Mouse (Mus musculus): ENCODE measurements at regions not wholly inside any gene's neighbourhood (a gene's known extent, or its start where the extent isn't known, plus 50 kb on each side); places are given as distances from the start of the nearest gene placed in this dataset.

- no peak for DNase-seq (ENCODE audit: low spot score in 2 of 2)
Measured at GRCm38 (mm10) chr13:102576871-102577662, 116.3 kb upstream of the Cd180 start.

- no peak for DNase-seq (ENCODE audit: low spot score in 2 of 2)
Measured at GRCm38 (mm10) chr13:102578811-102579210, 114.5 kb upstream of the Cd180 start.

- no peak for DNase-seq (ENCODE audit: low spot score in 2 of 2)
Measured at GRCm38 (mm10) chr13:102579638-102580037, 113.7 kb upstream of the Cd180 start.

- no peak for DNase-seq (ENCODE audit: low spot score in 2 of 2)
Measured at GRCm38 (mm10) chr13:102583984-102584645, 109.2 kb upstream of the Cd180 start.

- DNase-seq (ENCODE audit: low spot score in 2 of 2), result no peak
Measured at GRCm38 (mm10) chr13:102586215-102586614, 107.1 kb upstream of the Cd180 start.

- peak; percentile 39 to 55 for DNase-seq (ENCODE audit: low spot score in 2 of 2)
Measured at GRCm38 (mm10) chr13:102589680-102590435, 103.5 kb upstream of the Cd180 start.

GRCm38 (mm10) chr13:102591803-102592537 is 101.4 kb upstream of the Cd180 start:
- no peak for DNase-seq (ENCODE audit: low spot score in 2 of 2)

GRCm38 (mm10) chr13:102593405-102594200 is 99.8 kb upstream of the Cd180 start:
- peak; percentile 70 to 72 for DNase-seq (ENCODE audit: low spot score in 2 of 2)

GRCm38 (mm10) chr13:102594201-102594600 is 99.2 kb upstream of the Cd180 start:
- no peak for DNase-seq (ENCODE audit: low spot score in 2 of 2)

GRCm38 (mm10) chr13:102595602-102596001 is 97.8 kb upstream of the Cd180 start:
- no peak for DNase-seq (ENCODE audit: low spot score in 2 of 2)

GRCm38 (mm10) chr13:102596101-102596500 is 97.3 kb upstream of the Cd180 start:
- no peak for DNase-seq (ENCODE audit: low spot score in 2 of 2)

GRCm38 (mm10) chr13:102598181-102598580 is 95.2 kb upstream of the Cd180 start:
- DNase-seq (ENCODE audit: low spot score in 2 of 2), result no peak

GRCm38 (mm10) chr13:102599602-102600001 is 93.8 kb upstream of the Cd180 start:
- no peak for DNase-seq (ENCODE audit: low spot score in 2 of 2)

GRCm38 (mm10) chr13:102600026-102600425 is 93.3 kb upstream of the Cd180 start:
- DNase-seq (ENCODE audit: low spot score in 2 of 2), result no peak

GRCm38 (mm10) chr13:102624461-102624860 is 68.9 kb upstream of the Cd180 start:
- DNase-seq (ENCODE audit: low spot score in 2 of 2), result no peak

- peak; percentile 59 to 61 for DNase-seq (ENCODE audit: low spot score in 2 of 2)
Measured at GRCm38 (mm10) chr13:102625171-102625835, 68.1 kb upstream of the Cd180 start.

GRCm38 (mm10) chr13:102625836-102626340 is 67.5 kb upstream of the Cd180 start:
- no peak for DNase-seq (ENCODE audit: low spot score in 2 of 2)

GRCm38 (mm10) chr13:102627786-102628185 is 65.6 kb upstream of the Cd180 start:
- no peak for DNase-seq (ENCODE audit: low spot score in 2 of 2)

- DNase-seq (ENCODE audit: low spot score in 2 of 2), result no peak
Measured at GRCm38 (mm10) chr13:102629176-102629575, 64.2 kb upstream of the Cd180 start.
